Mouse (Mus musculus): ENCODE results near the gene Tspan9.

- no peak for TF ChIP-seq CTCF (IDR thresholded peaks at IDR 0.05; ENCODE audit: low read depth)
- TF ChIP-seq EP300 (optimal IDR thresholded peaks at IDR 0.05): no peak
These were observed 162.9 kb downstream of the Tspan9 start for GRCm38 (mm10) chr6:127980381-127981045.
